Mouse (Mus musculus): ENCODE data around the gene F930015N05Rik.

DNA sequence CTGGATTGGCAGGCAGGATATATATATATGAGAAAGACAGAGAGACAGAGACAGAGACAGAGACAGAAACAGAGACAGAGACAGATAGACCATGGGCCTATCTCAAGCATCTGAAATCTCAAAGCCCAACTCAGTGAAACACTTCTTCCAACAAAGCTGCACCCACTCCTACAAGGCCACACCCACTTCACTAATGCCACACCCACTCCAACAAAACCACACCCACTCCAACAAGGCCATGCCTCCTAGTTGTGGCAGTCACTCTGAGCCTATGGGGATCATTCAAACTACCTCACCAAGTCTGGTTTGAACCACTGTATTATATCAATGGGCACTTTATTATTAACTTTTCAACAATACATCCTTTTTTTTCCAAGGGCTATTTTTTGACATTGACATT lies 34.2 kb upstream of the F930015N05Rik start:
- TF ChIP-seq CTCF (conservative IDR thresholded peaks at IDR 0.05; ENCODE audit: low read length) (no peak), NANOG (IDR thresholded peaks at IDR 0.05; ENCODE audit: borderline replicate concordance, low read length) (no peak)
